Mouse (Mus musculus) right cerebral cortex, postnatal 36 days (tissue): ENCODE data around the gene Scgb1a1.
"Not testable (repeated sequence)": the region's sequence is repeated elsewhere in the genome, so short reads cannot be mapped to it uniquely, and the experiment has no call there.

ENCODE experiments used
- DNase-seq, 2 experiments: peaks; one replicate each; pipeline ENCODE4 v3.0.0; 2022; ENCODE audit warnings: low spot score in 2 of 2, mixed read lengths in 1 of 2

Scgb1a1 gene

DNA sequence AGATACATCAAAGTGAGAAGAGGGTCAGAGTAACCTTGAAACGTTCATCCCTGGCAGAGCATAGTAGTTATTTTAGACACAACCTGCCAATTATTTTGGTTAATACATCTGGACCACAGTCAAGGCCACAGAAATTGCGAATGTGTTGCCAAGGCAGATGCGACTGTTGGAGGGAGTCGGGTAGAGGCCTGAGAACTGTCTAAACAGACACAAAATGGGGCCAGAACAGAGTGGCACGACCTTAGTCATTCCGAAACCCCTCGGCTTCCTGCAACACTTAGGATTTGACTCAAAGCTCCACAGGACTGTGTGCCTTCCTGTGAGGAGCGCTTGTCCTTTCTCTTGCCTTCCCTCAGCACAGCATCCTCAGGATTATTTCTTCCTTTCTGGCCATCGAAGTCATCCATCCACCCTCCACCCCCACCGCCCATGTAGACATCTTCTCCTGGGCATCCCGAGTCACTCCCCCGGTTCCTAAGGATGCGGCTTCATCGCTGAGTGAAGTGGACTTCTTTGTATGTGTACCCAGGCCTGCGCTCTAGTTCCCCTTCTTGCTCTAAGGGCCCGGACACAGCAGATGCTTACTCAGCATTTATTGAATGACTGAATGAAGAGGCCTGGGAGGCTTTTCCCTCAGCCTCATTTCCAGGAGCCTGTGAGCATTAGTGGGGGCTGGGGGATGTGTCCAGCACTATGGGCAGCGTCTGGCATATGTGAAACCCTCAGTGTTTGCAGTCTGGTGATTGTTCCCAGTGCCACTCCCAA is 12.7 kb upstream of the Scgb1a1 start:
- no peak for DNase-seq

DNA sequence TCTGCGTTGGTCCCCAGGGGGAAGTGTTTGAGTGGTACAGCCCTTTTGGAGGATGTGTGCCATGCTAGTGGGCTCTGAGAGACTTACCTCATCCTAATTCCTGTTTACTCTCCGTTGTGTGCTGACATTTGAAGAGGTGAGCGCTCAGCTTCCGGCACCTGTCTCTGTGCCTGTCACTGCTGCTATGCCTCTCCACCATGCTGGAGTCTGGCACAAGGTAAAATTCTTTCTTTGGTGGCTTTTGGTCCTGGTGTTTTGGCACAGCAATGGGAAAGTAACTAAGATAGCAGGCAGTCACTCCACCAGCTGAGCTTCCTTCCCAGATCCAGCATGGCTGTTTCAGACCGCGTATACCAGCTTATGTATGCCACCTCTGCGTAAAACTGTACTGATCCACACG is 12.0 kb upstream of the Scgb1a1 start:
- no peak for DNase-seq

DNA sequence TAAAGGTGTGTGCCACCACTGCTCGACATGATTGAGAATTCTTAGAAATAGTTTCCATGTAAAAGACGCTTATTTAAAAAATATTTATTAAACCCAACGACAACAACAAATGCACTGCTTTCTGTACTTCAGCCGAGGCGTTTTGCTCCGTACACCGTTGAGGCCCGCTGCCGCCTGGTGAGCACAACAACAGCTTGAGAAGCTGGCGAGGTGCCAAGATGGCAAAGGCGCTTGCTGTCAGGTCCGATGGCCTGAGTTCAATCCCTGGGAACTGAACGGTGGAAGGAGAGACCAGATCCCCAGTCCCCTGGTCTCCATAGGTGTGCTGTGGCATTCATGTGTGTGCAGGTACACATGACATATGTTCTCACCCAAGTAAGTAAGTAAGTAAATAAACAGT is 9.7 kb upstream of the Scgb1a1 start:
- no peak for DNase-seq

DNA sequence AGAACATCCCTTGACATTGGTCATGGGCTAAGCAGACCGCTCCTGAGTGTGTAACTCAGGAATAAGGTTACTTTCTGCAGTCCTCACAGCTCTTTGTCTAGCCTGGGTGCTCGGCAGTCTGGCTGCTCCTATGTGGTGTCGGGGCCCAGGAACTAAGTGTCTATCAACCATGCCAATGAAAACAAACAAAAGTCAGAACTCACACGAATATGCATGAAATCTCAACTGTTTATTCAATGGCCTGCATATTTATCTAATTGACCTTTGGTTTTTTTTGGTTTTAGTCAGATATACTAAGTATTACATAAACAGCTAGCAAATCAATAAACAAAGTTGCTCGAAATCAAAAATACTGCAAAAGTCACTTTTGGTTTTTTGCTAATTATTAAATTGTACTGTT is 7.4 kb upstream of the Scgb1a1 start:
- no peak for DNase-seq

DNA sequence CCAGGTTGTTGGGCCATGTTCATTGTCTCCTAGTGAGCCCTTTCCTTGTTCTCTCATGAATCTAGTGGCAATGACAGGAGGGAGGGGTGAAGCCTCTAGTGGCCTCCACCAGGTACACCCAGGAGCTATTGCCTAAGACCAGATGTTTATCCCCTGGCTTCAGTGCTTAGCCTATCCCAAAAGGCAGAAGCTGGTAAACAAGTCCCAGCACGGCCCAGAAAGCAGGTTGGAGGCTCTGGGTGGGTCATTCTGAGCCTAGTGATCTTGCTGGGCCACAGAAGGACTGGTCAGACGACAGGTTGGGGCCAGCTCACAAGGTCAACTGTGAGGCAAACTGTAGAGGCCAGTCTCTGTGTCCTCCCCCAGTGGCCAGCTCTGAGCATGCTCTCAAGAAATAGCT is 3.0 kb upstream of the Scgb1a1 start:
- no peak for DNase-seq

DNA sequence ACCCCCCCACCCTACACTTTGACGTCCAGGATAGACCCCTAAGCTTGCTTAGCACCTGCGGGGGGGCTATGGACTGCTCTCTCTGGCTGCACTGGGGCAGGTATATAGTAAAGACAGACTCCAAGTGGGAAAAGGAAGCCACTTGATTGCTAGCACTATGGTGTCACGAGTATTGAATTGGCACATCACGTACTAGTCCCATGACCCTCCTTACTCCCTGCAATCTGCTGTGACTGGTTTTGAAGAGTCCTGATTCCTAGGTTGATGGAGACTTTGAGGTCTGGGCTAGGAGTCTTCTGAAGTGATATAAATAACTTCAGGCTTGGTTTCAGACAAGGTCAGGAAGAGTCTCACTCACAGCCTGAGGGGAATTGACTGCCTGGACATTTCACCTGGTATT is 2.4 kb upstream of the Scgb1a1 start:
- DNase-seq: no peak

DNA sequence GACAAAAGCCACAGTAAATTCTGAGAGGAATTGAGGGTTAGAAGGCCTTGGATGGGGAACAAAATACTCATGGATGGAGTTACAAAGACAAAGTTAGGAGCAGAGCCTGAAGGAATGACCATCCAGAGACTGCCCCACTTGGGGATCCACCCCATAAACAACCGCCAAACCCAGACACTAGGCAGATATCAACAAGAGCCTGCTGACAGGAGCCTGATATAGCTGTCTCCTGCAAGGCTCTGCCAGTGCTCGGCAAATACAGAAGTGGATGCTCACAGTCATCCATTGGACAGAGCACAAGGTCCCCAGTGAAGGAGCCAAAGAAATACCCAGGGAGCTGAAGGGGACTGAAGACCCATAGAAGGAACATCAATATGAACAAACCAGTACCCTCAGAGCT is 3.9 kb downstream of the Scgb1a1 start:
- not testable (repeated sequence) for DNase-seq

DNA sequence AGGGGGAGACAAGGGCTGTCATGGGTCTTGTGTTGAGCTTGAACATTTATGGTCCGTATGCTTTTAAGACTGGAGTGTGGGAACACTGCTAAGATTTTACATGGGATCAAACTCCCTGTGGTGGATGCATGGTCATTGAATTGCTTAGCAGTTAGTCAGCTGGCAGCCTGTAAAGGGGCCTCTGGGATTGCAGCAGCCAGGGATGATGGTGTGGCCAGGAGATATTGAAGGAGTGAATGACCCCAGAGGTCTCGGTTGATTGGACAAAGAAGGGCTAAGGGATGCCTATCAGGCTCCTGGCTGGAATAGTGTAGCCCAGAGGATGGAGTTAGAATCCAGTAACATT is 4.8 kb downstream of the Scgb1a1 start:
- no peak for DNase-seq

DNA sequence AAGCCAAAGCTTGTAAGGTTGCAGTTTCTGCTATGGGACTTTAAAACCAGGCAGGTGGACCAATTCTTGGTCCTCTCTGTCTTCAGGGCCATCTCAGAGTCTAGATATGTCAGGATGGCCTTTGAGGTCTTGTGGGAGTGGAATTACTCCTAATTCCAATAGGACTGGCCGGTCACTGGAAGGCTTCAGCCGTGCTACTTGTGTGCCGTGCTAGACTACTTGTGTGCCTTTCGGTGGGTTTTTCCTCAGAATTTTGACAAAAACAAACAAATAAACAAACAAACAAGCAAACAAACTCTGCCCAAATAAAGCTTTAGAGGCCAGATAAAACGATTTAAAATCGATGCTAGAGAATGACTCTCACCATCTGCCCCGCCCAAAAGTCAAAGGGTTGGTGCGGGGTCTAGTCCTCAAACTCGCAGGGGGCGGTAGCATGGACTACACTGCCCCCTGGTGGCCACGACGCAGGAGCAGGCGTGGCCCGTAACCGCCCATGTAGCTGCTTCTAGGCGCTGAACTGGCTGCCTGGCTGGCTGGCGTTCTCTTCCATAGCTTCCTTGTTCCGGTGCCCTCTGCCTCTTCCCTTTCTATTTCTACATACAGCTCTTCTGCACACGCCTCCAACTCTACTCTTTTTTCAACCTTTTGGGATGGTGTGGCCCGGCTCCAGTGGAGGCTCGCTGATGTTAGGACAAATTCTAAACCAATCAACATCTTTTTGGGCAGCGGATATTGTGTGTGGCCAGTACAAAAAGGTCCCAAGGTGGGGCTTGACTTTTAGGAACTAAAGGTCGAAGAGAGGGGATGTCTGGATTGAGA is 5.4 kb downstream of the Scgb1a1 start:
- DNase-seq: peak; percentile 25 to 51

DNA sequence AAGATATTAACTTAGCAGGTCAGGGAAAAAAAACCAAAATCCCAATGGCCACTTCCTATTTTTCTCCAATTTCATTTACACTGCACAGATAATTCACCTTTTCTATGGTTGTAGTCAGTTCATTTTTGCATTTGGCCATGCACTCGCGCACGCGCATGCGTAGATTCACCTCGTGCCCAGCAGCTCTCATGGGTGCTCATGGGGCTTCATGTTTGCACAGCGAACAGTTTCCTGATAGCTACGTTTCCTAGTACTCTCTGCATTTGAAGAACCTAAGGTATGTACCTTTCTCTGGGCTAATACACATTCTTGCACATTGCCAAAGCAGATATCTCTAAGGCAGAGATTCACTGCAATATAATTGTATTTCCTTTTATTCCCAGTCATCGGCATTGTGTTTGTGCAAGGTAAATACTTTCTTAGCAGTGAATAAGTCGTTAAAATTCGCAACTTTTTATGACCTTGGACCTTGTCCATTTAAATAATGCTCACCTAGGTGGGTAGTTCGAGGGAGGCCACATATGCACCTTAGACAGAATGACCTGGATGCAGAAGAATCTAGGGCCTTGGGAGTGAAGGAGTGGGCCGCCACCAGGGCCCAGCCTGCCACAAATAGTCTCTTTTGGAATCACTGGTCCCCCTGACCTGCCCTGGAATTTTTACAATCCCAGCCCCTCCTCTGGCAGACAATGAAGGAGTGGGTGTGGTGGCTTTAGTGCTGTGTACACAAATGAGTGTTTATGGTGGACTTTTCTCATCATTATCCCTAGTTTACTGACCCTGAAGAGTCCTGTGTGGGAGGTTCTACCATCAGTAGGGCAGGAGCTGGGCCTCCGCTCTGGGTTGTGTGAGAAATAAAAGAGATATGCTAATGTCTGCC is 6.2 kb downstream of the Scgb1a1 start:
- no peak for DNase-seq

DNA sequence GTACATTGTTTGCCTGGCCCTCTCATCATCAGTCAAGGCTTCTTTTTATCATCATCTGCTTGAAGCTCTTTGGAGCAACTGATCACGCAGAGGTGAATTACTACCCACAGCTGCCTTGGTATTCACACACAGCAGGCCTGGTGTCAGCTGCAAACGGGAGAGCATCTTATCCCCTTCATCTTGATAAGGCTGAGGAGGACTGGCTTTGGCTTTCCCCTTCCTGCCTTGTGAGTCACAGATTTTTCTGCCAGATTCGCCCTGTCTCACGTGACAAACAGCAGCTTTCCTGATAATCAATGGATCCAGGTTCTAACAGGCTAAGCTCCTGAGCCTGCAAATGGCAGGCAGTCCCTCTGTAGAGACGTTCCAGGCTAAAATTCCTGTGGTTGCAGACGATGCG is 7.8 kb downstream of the Scgb1a1 start:
- DNase-seq: no peak

DNA sequence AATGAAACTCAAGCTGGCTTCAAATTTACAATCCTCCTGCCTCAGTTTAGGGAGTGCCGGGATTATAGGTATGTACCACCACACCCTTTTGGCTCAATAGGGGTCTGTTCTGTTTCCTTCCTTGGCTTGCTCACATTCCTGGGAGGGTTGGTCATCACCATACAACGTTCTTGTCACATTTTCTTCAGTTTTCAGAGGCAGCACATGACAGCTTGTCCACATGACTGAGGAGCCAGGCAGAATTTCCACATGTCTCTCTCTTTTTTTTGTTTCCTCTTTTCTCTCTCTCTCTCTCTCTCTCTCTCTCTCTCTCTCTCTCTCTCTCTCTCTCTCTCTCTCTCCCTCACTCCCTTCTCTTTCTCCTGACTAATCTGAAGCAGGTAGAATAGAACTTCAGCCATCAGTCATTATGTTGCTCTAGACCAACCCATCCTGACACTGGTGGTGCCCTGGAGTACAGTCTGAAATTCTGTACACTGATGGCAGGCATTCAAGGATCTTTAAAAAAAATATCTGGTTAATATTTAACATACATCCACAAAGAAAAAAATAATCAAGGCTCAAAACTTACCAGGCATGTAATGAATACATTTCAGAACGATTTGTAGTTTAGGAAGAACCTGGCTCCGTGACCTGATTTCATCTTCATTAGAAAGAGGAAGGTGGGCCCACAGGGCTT is 10.6 kb downstream of the Scgb1a1 start:
- no peak for DNase-seq

DNA sequence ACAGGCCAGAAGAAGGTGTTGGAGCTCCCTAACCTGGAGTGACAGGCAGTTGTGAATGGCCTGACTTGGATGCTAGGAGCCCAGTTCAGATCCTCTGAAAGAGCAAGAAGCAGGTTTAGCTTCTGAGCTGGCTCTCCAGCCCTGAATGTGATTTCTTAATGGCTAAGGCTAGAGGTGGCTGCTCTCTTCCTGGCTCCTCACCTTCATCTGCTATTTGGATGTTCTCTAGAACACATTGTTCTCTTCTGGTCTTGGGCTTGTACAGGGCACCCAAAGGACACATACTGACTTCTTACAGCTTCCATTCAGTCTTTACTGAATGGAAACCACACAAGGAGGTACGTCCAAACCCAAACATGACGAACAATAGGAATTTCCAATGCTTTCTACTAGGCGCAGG is 11.7 kb downstream of the Scgb1a1 start:
- DNase-seq: no peak

DNA sequence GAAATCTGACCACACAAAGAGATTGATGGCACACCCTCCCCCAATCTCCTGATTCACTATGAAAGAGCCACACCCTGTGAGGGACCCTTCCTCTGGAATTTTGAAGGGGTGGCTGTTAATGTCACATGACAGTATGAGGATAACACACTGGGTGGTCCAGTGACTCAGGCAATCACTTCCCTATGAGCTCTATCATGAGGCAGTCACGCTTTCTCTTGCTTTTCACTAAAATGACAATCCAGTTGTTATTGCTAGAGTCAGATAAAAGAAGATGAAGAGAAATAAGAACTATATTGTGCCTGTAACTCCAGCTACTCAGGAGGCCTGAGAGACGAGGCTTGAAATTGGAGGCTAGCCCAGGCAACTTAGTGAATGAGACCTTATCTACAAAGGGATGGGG is 12.2 kb downstream of the Scgb1a1 start:
- DNase-seq: no peak

DNA sequence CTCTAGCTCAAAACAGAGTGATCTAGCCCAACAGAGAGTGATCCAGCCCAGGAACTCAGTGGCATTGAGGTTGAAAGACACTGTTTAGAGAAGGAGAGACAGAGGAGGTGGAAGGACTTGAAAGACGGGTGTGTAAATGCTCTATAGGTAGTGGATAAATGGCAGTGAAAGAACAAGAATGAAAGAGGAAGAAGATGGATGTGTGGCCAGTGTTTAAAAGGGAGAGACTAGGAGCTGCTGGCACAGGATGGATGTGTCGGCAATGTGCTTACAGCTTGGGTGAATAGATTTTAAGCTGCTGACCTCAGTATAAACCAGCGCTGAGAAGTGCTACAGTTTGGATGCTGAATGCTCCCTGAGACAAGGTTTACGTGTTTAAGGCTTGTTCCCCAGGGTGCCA is 13.3 kb downstream of the Scgb1a1 start:
- DNase-seq: no peak

DNA sequence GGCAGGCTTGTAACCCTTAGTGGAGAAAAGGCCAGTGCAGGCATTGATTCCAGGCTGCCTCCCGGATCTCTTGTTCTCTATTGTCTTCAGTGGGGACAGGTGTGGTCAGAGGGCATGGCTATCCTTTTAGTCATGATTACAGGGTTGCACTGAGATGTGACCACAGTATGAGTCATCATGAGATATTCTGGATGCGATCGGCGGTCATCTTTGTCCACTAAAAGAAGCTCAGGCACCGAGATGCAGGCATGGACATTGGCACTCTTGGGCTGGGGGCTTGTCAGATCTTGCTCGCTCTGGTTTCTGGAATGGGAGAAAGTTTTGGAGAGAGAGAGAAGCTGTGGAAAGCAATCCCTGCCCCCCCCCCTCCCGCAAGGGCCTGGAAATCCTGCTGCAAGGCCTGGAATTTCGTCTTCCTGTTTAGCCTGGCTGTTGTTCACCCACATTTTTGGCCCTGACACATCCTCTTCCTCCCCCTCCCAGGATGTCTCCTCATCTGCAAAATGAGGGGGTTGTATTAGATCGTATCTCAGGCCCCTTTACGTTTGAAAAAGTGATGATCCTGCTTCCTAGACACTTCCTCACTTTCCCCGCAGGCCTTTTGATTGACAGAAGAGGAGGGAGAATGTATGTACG is 13.9 kb downstream of the Scgb1a1 start:
- DNase-seq: no peak

DNA sequence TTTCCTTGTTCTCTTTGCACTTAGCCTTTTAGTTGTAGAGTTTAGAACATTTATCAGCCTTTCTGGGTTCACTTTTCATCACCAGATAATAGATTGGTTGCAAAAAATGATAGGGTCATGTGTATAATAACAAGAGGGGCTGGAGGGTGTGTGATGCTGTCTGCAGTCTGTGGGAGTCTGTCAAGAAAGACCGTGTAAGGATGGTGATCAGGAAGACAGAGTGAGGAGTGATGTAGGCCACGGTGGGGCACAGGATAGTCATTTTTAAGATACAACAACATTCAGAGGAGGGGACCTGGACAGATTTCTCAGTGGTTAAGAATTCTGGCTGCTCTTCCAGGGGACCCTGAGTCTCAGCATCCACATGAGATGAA is 15.6 kb downstream of the Scgb1a1 start:
- DNase-seq: no peak

DNA sequence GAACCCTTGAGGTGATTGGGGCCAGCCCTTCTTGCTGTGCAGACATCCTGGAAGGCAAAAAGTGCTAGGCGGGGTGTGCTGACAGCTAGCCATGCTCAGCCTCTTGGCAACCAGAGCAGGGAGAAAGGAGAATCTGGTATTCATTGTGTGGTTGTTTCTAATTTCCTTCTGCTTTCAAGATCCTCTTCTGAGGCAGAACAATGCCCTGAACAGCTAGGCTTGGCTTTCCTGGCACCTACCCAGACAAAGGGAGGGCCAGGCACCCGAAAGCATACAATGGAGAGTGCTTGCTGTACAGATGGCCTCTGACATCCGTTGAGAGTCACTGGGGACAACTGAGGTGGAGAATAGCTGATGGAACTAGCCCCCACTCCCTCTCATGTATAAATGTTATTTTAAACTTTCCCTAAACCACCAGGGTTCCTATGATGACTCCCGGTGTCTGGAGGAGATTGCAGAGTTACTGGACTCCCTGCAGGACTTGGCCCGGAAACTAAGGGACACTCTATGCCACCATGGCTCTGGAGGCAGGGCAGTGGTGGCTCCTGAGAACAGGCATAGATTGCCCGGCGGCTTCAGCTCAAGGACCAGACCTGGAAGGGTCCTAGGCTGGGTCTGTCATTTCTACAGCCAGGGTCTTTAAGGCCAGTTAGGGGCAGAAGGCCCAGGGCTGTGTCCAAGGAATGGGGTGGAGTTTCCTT is 16.2 kb downstream of the Scgb1a1 start:
- peak; percentile 17 to 38 for DNase-seq

DNA sequence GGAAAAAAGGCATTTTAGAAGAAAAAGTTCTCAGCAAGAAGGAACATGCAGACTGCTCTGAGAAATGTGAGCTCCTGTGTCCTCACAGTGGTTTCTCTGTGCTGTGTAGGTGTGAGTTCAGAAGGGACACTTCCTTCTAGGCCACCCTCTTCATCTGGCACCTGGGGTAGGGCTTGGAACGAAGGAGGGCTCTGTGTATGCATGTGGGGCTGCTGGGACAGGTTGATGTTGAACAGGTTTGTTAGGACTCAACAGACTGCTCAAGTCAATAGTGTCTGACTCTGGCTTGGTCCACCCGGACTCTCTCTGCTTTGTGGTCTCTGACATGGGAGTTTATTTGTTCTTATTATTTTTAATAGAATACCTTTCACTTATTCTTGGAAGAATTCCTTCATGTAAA is 17.4 kb downstream of the Scgb1a1 start:
- DNase-seq: no peak

DNA sequence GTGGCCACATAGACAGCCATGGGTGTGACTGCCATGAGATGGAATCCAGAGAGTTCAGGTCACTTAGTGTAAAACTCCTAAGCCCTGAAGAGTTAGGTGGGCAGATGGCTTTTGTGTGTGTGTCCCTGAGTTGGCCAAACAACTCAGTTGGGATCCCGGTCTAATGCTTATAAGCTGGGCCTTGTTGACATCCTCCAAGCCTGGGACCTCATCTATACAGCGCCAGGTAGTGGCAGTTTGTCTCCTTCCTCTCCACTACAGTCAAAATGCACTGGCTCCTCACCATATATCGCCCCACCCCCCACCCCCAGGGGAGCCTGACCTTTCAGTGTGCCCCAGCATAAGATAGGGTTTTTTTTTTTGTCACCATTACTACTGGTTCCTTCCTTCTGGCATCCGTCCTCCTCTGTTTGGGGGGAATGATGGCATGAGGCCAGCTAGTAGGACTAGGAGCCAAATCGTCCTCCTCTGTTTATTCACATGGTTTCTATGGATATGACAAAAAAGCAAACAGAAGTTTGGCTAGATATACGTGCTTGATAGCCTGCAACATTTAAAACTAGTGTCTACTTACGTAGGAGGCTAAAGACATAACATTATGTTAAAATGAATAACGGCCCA is 18.0 kb downstream of the Scgb1a1 start:
- no peak for DNase-seq
